Mouse (Mus musculus): ENCODE measurements around the gene Cutal.
A peak's percentile ranks its signal among the peaks of the same experiment; 100 is the strongest.

The Cutal gene

GRCm38 (mm10) chr2:34883190-34883589 is 9.0 kb downstream of the Cutal start:
- no peak for DNase-seq (ENCODE audit: low spot score in 2 of 2)

- no peak for DNase-seq (ENCODE audit: low spot score in 2 of 2)
Observed at GRCm38 (mm10) chr2:34884186-34884585, 10.0 kb downstream of the Cutal start.

- DNase-seq (ENCODE audit: low spot score in 2 of 2): no peak
Observed at GRCm38 (mm10) chr2:34893950-34894349, 19.8 kb downstream of the Cutal start.

- DNase-seq (ENCODE audit: low spot score in 2 of 2): no peak
Observed at GRCm38 (mm10) chr2:34895503-34896113, 21.4 kb downstream of the Cutal start.

GRCm38 (mm10) chr2:34896821-34897460 is 22.7 kb downstream of the Cutal start:
- no peak for DNase-seq (ENCODE audit: low spot score in 2 of 2)

GRCm38 (mm10) chr2:34897820-34898219 is 23.6 kb downstream of the Cutal start:
- DNase-seq (ENCODE audit: low spot score in 2 of 2): peak; percentile 34 to 75

- DNase-seq (ENCODE audit: low spot score in 2 of 2): no peak
Observed at GRCm38 (mm10) chr2:34899682-34900081, 25.5 kb downstream of the Cutal start.

- DNase-seq (ENCODE audit: low spot score in 2 of 2): no peak
Observed at GRCm38 (mm10) chr2:34900412-34900811, 26.2 kb downstream of the Cutal start.

GRCm38 (mm10) chr2:34901726-34902125 is 27.5 kb downstream of the Cutal start:
- DNase-seq (ENCODE audit: low spot score in 2 of 2): no peak

- no peak for DNase-seq (ENCODE audit: low spot score in 2 of 2)
Observed at GRCm38 (mm10) chr2:34902731-34903130, 28.5 kb downstream of the Cutal start.

GRCm38 (mm10) chr2:34903191-34903590 is 29.0 kb downstream of the Cutal start:
- no peak for DNase-seq (ENCODE audit: low spot score in 2 of 2)

- peak in 1 of 2 experiments; percentile 18 for DNase-seq (ENCODE audit: low spot score in 2 of 2)
Observed at GRCm38 (mm10) chr2:34903652-34904405, 29.6 kb downstream of the Cutal start.

GRCm38 (mm10) chr2:34904849-34905542 is 30.8 kb downstream of the Cutal start:
- DNase-seq (ENCODE audit: low spot score in 2 of 2): peak; percentile 96 to 99

GRCm38 (mm10) chr2:34906426-34906825 is 32.2 kb downstream of the Cutal start:
- DNase-seq (ENCODE audit: low spot score in 2 of 2): peak in 1 of 2 experiments; percentile 24

- peak; percentile 41 to 79 for DNase-seq (ENCODE audit: low spot score in 2 of 2)
Observed at GRCm38 (mm10) chr2:34906861-34907604, 32.8 kb downstream of the Cutal start.

GRCm38 (mm10) chr2:34909719-34910118 is 35.5 kb downstream of the Cutal start:
- DNase-seq (ENCODE audit: low spot score in 2 of 2): no peak

GRCm38 (mm10) chr2:34911871-34912270 is 37.7 kb downstream of the Cutal start:
- no peak for DNase-seq (ENCODE audit: low spot score in 2 of 2)

- DNase-seq (ENCODE audit: low spot score in 2 of 2): no peak
Observed at GRCm38 (mm10) chr2:34912613-34913012, 38.4 kb downstream of the Cutal start.

GRCm38 (mm10) chr2:34913218-34914068 is 39.2 kb downstream of the Cutal start, which contains the start of gene Phf19:
TSS of gene Phf19 (minus strand) at chr2:34914026.
- DNase-seq (ENCODE audit: low spot score in 2 of 2): peak; percentile 45 to 65

- DNase-seq (ENCODE audit: low spot score in 2 of 2): peak in 1 of 2 experiments; percentile 62
Observed at GRCm38 (mm10) chr2:34914069-34914822, 40.0 kb downstream of the Cutal start.
